Mouse (Mus musculus) forelimb bud, embryonic 11.5 days (tissue): ENCODE data around the gene Ak5.

Experiments used
- DNase-seq: peaks from one replicate; pipeline ENCODE4 v3.0.0-alpha.2; 2012; ENCODE audit warnings: low read depth, low spot score

Ak5 gene

DNA sequence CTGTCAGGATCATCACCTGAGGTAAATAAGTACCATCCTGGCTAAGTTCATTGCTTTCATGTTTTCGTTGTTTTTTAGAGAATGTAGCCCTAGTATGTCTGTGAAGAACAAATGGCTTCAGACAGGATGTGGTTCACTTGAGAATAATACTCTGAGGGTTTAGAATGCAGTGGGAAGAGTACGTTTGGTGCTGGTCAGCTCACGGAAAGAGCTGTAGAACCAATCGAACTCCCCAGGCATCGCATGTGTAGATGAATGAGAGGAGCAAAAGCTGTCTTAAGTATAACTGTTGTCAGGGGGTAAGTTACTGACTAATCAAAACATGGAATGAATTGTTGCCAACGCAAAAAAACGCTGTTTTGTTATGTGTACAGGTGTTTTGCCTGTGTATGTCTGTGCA, 235.5 kb downstream of the Ak5 start:
- DNase-seq, result no peak

DNA sequence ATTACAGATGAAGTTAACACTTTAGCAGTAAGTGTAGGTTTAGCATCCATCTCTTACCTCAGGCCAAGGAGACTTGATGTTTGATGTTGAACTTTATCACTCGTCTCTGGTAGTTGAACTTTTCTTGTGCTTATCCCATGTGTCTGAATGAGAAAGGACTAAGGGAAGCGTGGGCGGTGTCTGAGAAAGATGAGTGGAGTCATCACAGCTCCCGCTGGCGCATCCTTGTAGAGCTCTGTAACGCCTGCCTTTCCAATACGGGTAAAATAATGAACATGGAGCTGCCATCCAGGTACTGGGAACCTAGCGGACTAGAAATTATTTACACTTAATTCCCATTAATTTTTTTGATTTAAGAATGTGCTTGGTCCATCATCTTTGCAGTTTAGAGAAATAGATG, 239.2 kb downstream of the Ak5 start:
- no peak for DNase-seq
